Mouse (Mus musculus) hematopoietic multipotent progenitor cell, adult 10-12 weeks (in vitro differentiated cells): ENCODE data around the gene Olfr791. TPM values are rescaled to one million over a fixed set of nuclear protein-coding genes. Genes with fewer than 3 reads are reported as not detected.

Source experiments
- polyA plus RNA-seq: library from polyadenylated mRNA; stranded (reverse); fragments of >175 nt; gene quantifications from 2 replicates; pipeline ENCODE4 v1.2.3, GENCODE M21; 2012; ENCODE audit warnings: low replicate concordance

Gene Olfr791
- not detected in 2 replicates for polyA plus RNA-seq

GRCm38 (mm10) chr10:129521492-129521891 is at the start of gene Olfr791:
Gene Olfr791, plus strand, starts transcription at chr10:129521792.

GRCm38 (mm10) chr10:129484452-129484851 is 37.1 kb upstream of the Olfr791 start, which contains the start of gene Olfr789:
Gene Olfr789, plus strand, starts transcription at chr10:129484752.

GRCm38 (mm10) chr10:129498192-129498591 is 23.4 kb upstream of the Olfr791 start, which contains the start of gene Olfr790:
Gene Olfr790, plus strand, starts transcription at chr10:129498492.

GRCm38 (mm10) chr10:129538862-129539261 is 17.3 kb downstream of the Olfr791 start, which contains the start of gene Olfr792:
Gene Olfr792, plus strand, starts transcription at chr10:129539162.

GRCm38 (mm10) chr10:129567355-129567754 is 45.8 kb downstream of the Olfr791 start, which contains the start of gene Olfr794:
Gene Olfr794, plus strand, starts transcription at chr10:129567655.

Other genes with a start within 250 kb of the Olfr791 start
- gene Olfr780, start 203.7 kb upstream of the Olfr791 start, polyA plus RNA-seq = not detected in 2 replicates
- gene Olfr781, start 192.9 kb upstream of the Olfr791 start, polyA plus RNA-seq = not detected in 2 replicates
- not detected in 2 replicates for gene Olfr782, start 172.9 kb upstream of the Olfr791 start, polyA plus RNA-seq
- not detected in 2 replicates for gene Olfr784, start 137.7 kb upstream of the Olfr791 start, polyA plus RNA-seq
- not detected in 2 replicates for gene Olfr785, start 116.4 kb upstream of the Olfr791 start, polyA plus RNA-seq
- not detected in 2 replicates for gene Olfr786, start 94.5 kb upstream of the Olfr791 start, polyA plus RNA-seq
- gene Olfr787, start 59.9 kb upstream of the Olfr791 start, polyA plus RNA-seq = not detected in 2 replicates
- gene Olfr788, start 50.8 kb upstream of the Olfr791 start, polyA plus RNA-seq = not detected in 2 replicates
- not detected in 2 replicates for gene Olfr789, start 37.0 kb upstream of the Olfr791 start, polyA plus RNA-seq
- gene Olfr790, start 23.3 kb upstream of the Olfr791 start, polyA plus RNA-seq = not detected in 2 replicates
- gene Olfr792, start 17.4 kb downstream of the Olfr791 start, polyA plus RNA-seq = not detected in 2 replicates
- gene Olfr794, start 45.9 kb downstream of the Olfr791 start, polyA plus RNA-seq = not detected in 2 replicates
- gene Olfr796, start 90.8 kb downstream of the Olfr791 start, polyA plus RNA-seq = not detected in 2 replicates
- not detected in 2 replicates for gene Olfr798, start 106.1 kb downstream of the Olfr791 start, polyA plus RNA-seq
- gene Olfr799, start 115.7 kb downstream of the Olfr791 start, polyA plus RNA-seq = not detected in 2 replicates
- not detected in 2 replicates for gene Olfr800, start 135.9 kb downstream of the Olfr791 start, polyA plus RNA-seq
- not detected in 2 replicates for gene Olfr801, start 152.1 kb downstream of the Olfr791 start, polyA plus RNA-seq
- gene Olfr802, start 166.4 kb downstream of the Olfr791 start, polyA plus RNA-seq = 0.15 TPM in 1 of 2 replicates, not detected in the other
- not detected in 2 replicates for gene Olfr803, start 172.5 kb downstream of the Olfr791 start, polyA plus RNA-seq
- not detected in 2 replicates for gene Olfr804, start 181.4 kb downstream of the Olfr791 start, polyA plus RNA-seq
- gene Olfr805, start 207.6 kb downstream of the Olfr791 start, polyA plus RNA-seq = not detected in 2 replicates
- gene Olfr806, start 220.1 kb downstream of the Olfr791 start, polyA plus RNA-seq = not detected in 2 replicates
- gene Olfr807, start 236.0 kb downstream of the Olfr791 start, polyA plus RNA-seq = not detected in 2 replicates
- not detected in 2 replicates for gene Olfr808, start 243.7 kb downstream of the Olfr791 start, polyA plus RNA-seq